Mouse (Mus musculus): ENCODE measurements around the gene Marcksl1. TPM values are rescaled to one million over a fixed set of nuclear protein-coding genes. Genes with fewer than 3 reads are reported as not detected.
"Not testable (repeated sequence)": the region's sequence is repeated elsewhere in the genome, so short reads cannot be mapped to it uniquely, and the experiment has no call there.

Gene Marcksl1
- polyA plus RNA-seq, 1 experiment from 2014 or later = 1,538 TPM

GRCm38 (mm10) chr4:129544106-129544505 is 30.7 kb downstream of the Marcksl1 start:
- H3K9ac ChIP-seq (replicated peaks) = no peak overlapping the region
- no peak overlapping the region for H3K4me2 ChIP-seq
- no peak for ATAC-seq (ENCODE audit: insufficient number of reproducible peaks, insufficient read depth, low FRiP score, low TSS enrichment, low read depth)
- no peak overlapping the region for H3K4me3 ChIP-seq (replicated peaks)
- 86% methylated on average over 4 of the region's 4 CpGs for WGBS
- H3K27ac ChIP-seq = no peak overlapping the region
- H3K4me1 ChIP-seq (replicated peaks) = peaks cover 17% of the 10 kb centered on the region
- H3K27me3 ChIP-seq = no peaks in the 10 kb centered on the region
- H3K9me3 ChIP-seq = no peaks in the 10 kb centered on the region
- H3K36me3 ChIP-seq = peaks cover 19% of the 10 kb centered on the region

DNA sequence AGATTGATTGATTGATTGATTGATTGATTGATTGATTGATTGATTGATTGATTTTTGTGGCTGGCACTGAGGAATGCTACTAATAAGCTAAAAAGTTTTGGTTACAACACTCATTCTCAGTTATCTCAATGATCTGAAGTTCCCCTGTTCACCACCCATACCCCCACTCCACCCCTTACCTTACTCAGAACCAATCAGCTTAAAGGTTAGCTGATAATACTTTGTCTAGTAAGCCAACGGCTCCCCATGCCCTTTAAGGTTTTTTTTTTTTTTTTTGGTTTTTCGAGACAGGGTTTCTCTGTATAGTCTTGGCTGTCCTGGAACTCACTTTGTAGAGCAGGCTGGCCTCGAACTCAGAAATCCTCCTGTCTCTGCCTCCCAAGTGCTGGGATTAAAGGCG is 34.2 kb downstream of the Marcksl1 start:
- ATAC-seq (ENCODE audit: insufficient number of reproducible peaks, insufficient read depth, low FRiP score, low TSS enrichment, low read depth); H3K9me3 ChIP-seq; H3K36me3 ChIP-seq; H3K27me3 ChIP-seq; H3K9ac ChIP-seq (replicated peaks); H3K4me3 ChIP-seq (replicated peaks); H3K27ac ChIP-seq; H3K4me1 ChIP-seq (replicated peaks); H3K4me2 ChIP-seq: not testable (repeated sequence)
- WGBS = 88% methylated on average over 4 of the region's 4 CpGs

DNA sequence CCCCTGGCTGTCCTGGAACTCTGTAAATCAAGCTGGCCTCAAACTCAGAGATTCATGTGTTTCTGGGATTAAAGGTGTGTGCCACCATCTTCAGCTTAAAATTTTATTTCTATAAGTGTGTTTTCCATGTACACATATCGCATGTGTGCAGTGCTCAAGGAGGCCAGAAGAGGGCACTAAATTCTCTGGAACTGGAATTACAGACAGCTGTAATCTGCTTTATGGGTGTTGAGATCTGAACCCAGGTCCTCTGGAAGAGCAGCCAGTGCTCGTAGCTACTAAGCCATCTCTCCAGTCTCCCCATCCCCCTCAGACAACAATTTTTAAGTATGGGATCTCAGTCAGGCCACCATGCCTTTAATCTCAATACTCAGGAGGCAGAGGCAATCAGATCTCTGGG is 35.9 kb downstream of the Marcksl1 start:
- peaks cover 7% of the 10 kb centered on the region for H3K4me1 ChIP-seq (replicated peaks)
- WGBS = 87% methylated on average over 2 of the region's 2 CpGs
- no peak overlapping the region for H3K9ac ChIP-seq (replicated peaks)
- H3K27ac ChIP-seq = no peak overlapping the region
- peaks cover 7% of the 10 kb centered on the region; the same call in 1 of the 2 replicates for H3K36me3 ChIP-seq
- H3K9me3 ChIP-seq = no peaks in the 10 kb centered on the region
- no peak overlapping the region for H3K4me3 ChIP-seq (replicated peaks)
- H3K4me2 ChIP-seq = no peak overlapping the region
- ATAC-seq (ENCODE audit: insufficient number of reproducible peaks, insufficient read depth, low FRiP score, low TSS enrichment, low read depth) = no peak
- H3K27me3 ChIP-seq = no peaks in the 10 kb centered on the region

DNA sequence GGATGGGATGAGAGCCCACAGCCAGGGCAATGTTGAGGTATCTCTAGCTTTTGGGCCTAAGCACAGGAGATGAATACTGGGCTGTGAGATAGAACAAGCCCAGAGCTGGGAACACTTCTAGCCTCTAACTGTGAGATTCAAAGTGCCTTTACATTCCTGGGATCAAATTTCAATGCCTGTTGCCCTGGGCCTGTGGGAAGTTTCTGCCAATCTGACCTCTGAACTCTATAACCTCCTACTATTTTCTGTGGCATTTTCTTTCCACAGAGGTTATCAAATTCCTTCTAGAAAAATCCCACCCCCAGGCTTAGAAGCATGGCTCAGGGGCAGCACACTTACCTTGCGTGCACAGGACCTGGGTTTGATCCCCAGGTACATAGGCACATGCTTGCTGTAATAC is 36.9 kb downstream of the Marcksl1 start:
- no peak for ATAC-seq (ENCODE audit: insufficient number of reproducible peaks, insufficient read depth, low FRiP score, low TSS enrichment, low read depth)
- Histone ChIP-seq H3K4me1 (replicated peaks) (peaks cover 7% of the 10 kb centered on the region), H3K27ac (0 out of 2 replicates have a peak overlapping the region, but pooled peaks have one; percentile 50), H3K9ac (replicated peaks) (no peak overlapping the region), H3K27me3 (no peaks in the 10 kb centered on the region), H3K4me3 (replicated peaks) (no peak overlapping the region), H3K9me3 (no peaks in the 10 kb centered on the region), H3K4me2 (no peak overlapping the region), H3K36me3 (peaks cover 7% of the 10 kb centered on the region; the same call in 1 of the 2 replicates)
- 51% methylated on average over 1 of the region's 1 CpGs for whole genome bisulfite sequencing

GRCm38 (mm10) chr4:129554512-129554911 is 41.1 kb downstream of the Marcksl1 start:
- not testable (repeated sequence) for H3K4me3 ChIP-seq (replicated peaks); H3K36me3 ChIP-seq; H3K4me2 ChIP-seq; ATAC-seq (ENCODE audit: insufficient number of reproducible peaks, insufficient read depth, low FRiP score, low TSS enrichment, low read depth); H3K27me3 ChIP-seq; H3K9me3 ChIP-seq; H3K27ac ChIP-seq; H3K9ac ChIP-seq (replicated peaks)
- H3K4me1 ChIP-seq (replicated peaks) = peaks cover 16% of the 10 kb centered on the region
- 89% methylated on average over 6 of the region's 6 CpGs for WGBS

- 6% methylated on average over 16 of the region's 16 CpGs for WGBS
- peak overlapping the region; percentile 64; the same call in 1 of the 2 replicates for H3K9ac ChIP-seq (replicated peaks)
- H3K4me3 ChIP-seq (replicated peaks) = peak overlapping the region; percentile 53
- peaks cover 9% of the 10 kb centered on the region for H3K4me1 ChIP-seq (replicated peaks)
- H3K9me3 ChIP-seq = no peaks in the 10 kb centered on the region
- H3K4me2 ChIP-seq = peak overlapping the region; percentile 92
- H3K27me3 ChIP-seq = no peaks in the 10 kb centered on the region
- 0 out of 2 replicates have a peak, but pooled peaks have one; percentile 37 for ATAC-seq (ENCODE audit: insufficient number of reproducible peaks, insufficient read depth, low FRiP score, low TSS enrichment, low read depth)
- no peaks in the 10 kb centered on the region for H3K36me3 ChIP-seq
- H3K27ac ChIP-seq = no peak overlapping the region
Observed at GRCm38 (mm10) chr4:129555421-129555861, 42.1 kb downstream of the Marcksl1 start.

- Histone ChIP-seq H3K27me3 (no peaks in the 10 kb centered on the region), H3K4me3 (replicated peaks) (peak overlapping the region; percentile 53), H3K4me2 (peak overlapping the region; percentile 92), H3K4me1 (replicated peaks) (peaks cover 9% of the 10 kb centered on the region), H3K9ac (replicated peaks) (peak overlapping the region; percentile 64), H3K36me3 (no peaks in the 10 kb centered on the region), H3K27ac (peak overlapping the region; percentile 78), H3K9me3 (no peaks in the 10 kb centered on the region)
- under 1% methylated on average over 24 of the region's 24 CpGs for WGBS
- peak; percentile 71 for ATAC-seq (ENCODE audit: insufficient number of reproducible peaks, insufficient read depth, low FRiP score, low TSS enrichment, low read depth)
Observed at GRCm38 (mm10) chr4:129555862-129556531, 42.6 kb downstream of the Marcksl1 start.

GRCm38 (mm10) chr4:129556532-129557223 is 43.3 kb downstream of the Marcksl1 start:
- Histone ChIP-seq H3K9ac (replicated peaks) (peak overlapping the region; percentile 64), H3K36me3 (no peaks in the 10 kb centered on the region), H3K4me1 (replicated peaks) (peaks cover 9% of the 10 kb centered on the region), H3K9me3 (no peaks in the 10 kb centered on the region), H3K4me3 (replicated peaks) (peak overlapping the region; percentile 53), H3K27ac (peak overlapping the region; percentile 78; the same call in 1 of the 2 replicates), H3K27me3 (no peaks in the 10 kb centered on the region), H3K4me2 (peak overlapping the region; percentile 92)
- ATAC-seq (ENCODE audit: insufficient number of reproducible peaks, insufficient read depth, low FRiP score, low TSS enrichment, low read depth) = peak; percentile 43
- WGBS = 8% methylated on average over 33 of the region's 33 CpGs

DNA sequence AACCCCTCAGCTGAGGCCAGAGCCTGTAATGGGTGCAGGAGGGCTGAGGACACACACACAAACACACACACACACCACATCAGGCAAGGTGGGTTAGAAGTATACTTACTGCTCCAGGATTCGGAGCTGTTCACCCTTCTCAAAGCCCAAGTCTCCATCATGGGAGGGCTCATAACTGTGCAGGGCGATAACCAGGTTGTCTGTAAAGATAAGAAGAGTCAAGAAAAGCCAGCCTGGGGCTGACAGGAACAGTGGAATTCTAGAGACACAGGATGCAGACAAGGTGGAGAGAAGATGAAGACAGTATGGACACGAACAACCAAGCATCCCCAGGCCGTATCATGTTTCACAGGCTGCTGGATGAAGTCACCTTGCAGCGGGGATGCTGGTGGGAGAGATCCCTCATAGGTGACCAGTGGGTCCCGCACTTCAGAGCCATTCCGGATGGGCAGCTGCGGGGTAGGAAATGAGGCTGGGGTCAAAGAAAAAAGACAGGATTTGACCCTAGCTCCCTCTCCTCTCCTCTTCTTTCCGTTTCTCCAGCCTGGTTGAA is 44.0 kb downstream of the Marcksl1 start:
- H3K4me2 ChIP-seq = peak overlapping the region; percentile 92
- peaks cover 9% of the 10 kb centered on the region for H3K4me1 ChIP-seq (replicated peaks)
- no peak overlapping the region; the same call in 1 of the 2 replicates for H3K27ac ChIP-seq
- no peak for ATAC-seq (ENCODE audit: insufficient number of reproducible peaks, insufficient read depth, low FRiP score, low TSS enrichment, low read depth)
- H3K9ac ChIP-seq (replicated peaks) = 0 out of 2 replicates have a peak overlapping the region, but pooled peaks have one; percentile 64
- H3K36me3 ChIP-seq = no peaks in the 10 kb centered on the region
- peak overlapping the region; percentile 53; the same call in 1 of the 2 replicates for H3K4me3 ChIP-seq (replicated peaks)
- H3K9me3 ChIP-seq = no peaks in the 10 kb centered on the region
- no peaks in the 10 kb centered on the region for H3K27me3 ChIP-seq
- 60% methylated on average over 9 of the region's 9 CpGs for WGBS

DNA sequence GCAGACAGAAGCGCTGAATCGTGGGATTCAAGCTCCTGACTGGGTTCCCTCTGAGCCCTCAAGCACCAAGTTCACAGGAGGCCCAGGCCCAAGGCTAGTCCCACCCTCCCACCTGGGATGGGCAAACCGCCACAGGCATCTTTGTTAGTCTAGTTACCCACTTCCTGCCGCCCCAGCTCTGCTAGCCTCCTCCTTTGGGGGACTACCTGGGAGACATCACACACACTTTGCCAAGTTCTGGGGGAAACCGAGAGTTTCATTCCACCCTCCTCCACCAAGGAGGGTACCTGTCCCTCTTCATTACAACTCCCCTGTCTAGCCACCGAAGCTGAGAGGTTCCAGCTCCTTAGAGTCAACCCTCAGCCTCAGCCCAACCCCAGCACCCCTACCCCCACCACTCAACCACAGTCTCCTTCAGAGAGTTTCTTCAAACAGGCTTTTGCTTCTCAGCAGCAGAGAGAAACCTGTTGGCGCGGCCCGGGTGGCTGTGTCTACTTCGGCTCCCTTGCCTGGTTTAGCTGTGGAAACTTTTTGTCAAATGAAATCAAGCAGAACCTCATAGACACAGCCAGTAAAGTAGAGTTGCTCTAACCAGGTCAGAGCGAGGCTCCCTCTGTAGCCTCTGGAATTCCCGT is 45.1 kb downstream of the Marcksl1 start:
- Histone ChIP-seq H3K4me2 (no peak overlapping the region), H3K36me3 (no peaks in the 10 kb centered on the region), H3K4me1 (replicated peaks) (peaks cover 12% of the 10 kb centered on the region), H3K27ac (no peak overlapping the region), H3K4me3 (replicated peaks) (no peak overlapping the region), H3K27me3 (no peaks in the 10 kb centered on the region), H3K9ac (replicated peaks) (no peak overlapping the region), H3K9me3 (no peaks in the 10 kb centered on the region)
- WGBS = 86% methylated on average over 12 of the region's 12 CpGs
- ATAC-seq (ENCODE audit: insufficient number of reproducible peaks, insufficient read depth, low FRiP score, low TSS enrichment, low read depth) = no peak

DNA sequence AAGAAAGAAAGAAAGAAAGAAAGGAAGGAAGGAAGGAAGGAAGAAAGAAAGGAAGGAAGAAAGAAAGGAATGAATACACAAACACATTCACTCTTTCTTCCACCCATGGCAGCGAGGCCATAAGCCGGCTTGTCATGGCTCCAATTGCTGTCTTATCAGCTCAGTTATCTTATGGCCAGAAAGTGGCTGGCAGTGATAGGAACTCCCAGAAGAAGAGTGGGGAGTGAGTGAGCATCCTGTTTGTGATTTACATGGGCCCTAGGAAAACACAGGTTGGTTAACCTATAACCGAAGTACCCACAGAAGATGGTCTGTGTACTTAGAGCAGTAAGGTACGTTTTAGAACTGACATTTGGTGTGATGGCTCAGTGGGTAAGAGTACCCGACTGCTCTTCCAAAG is 47.8 kb downstream of the Marcksl1 start:
- H3K27ac ChIP-seq = no peak overlapping the region
- no peak overlapping the region for H3K4me3 ChIP-seq (replicated peaks)
- no peak for ATAC-seq (ENCODE audit: insufficient number of reproducible peaks, insufficient read depth, low FRiP score, low TSS enrichment, low read depth)
- no peaks in the 10 kb centered on the region for H3K9me3 ChIP-seq
- 89% methylated on average over 5 of the region's 5 CpGs for WGBS
- H3K4me1 ChIP-seq (replicated peaks) = peaks cover 20% of the 10 kb centered on the region
- H3K9ac ChIP-seq (replicated peaks) = no peak overlapping the region
- H3K27me3 ChIP-seq = no peaks in the 10 kb centered on the region
- no peak overlapping the region for H3K4me2 ChIP-seq
- H3K36me3 ChIP-seq = no peaks in the 10 kb centered on the region

All from limb, embryonic 12.5 days (tissue).